Mouse (Mus musculus): Measurements from ENCODE around the gene Tbc1d30.

The Tbc1d30 gene

DNA sequence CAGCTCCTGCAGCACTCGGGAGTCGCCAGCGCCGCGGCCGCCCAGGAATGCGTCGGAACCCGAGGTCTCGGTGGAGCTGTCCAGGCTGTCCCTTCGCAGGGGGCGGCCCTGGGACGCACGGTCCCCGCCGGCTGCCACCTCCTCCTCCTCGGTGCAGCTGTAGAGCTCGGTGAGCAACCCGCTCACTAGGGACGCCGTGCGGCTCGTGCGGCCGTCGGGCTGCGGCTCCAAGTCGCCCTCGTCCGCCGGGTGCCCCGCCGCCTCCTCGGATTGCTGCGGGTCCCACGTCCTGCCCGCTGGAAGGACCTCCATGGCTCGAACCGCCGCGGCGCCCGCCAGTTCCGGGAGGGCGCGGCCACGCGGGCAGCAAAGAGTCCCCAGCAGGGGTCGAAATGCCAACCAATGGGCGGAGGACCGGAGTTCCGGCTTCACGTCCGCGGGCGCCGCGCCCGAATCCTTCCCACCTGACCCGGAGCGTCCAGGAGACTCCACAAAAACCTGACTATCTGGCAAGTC, at the start of gene Tbc1d30:
Tbc1d30 (minus strand) TSS at position 213 of the 516 bp plus-strand sequence.
- no peak for DNase-seq

DNA sequence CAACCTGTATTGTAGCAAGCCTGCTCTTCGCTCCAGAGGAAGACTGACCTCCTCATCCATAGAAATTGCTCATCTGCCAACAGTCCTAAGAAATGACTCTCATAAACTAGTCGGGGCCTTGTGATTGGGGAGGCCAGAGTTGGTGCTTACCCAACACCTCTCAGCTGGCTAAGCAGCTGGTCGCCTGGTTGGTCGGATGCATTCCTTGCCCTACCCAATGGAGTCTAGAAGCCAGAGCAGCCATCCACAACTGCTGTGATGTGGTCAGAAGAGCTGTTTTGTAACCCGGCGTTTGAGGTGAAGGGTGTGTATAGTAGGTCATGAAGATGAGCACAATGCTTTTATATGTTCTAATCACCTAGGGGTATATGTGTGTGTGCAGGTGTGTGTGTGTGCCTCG, 47.5 kb upstream of the Tbc1d30 start:
- no peak for DNase-seq

- DNase-seq = no peak
These were observed 44.6 kb upstream of the Tbc1d30 start for GRCm38 (mm10) chr10:121395542-121396176.

DNA sequence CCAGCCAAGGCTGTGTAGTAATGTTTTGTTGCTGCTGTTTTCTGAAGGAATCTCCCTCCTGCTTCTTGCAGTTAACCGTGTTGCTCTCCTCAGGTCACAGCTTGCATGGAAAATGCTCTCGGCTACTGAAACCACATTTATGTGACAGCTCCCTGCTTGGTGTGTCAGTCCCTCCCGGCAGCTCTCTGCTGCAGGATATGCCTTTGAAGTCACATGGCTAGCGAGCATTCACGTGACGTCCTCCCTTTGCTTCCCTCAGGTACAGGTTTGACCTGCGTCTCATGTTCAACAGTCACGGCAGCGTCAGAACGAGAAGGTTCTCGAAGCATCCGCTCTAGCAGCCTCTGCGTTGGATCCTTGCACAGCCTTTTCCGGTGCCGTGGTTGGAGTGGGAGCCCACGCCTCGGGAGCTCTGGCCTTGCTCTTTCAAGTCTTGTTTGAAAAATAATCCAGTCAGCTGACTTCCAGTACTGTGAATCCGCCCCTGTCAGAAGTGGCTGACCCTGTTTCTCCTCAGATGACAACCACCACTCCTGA, 43.8 kb upstream of the Tbc1d30 start:
- no peak for DNase-seq

DNA sequence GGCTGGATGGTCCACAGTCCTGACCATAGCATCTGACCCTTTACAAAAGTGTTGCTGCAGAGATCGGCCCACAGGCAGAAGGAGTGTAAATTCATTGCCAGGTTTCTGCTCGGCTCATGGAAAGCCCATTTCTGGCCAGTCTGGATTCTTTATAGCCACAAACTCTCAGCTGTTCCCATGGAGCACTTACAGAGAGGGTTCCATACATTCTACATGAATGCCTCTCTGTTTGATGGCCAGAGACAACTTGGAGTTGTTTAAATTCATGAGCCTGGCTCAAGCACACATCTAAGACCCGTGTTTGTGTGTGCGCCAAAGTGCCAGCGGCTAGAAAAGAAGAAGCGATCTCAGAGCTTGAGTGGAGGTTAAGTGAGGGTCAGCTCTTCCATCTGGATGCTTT, 43.2 kb upstream of the Tbc1d30 start:
- no peak for DNase-seq

DNA sequence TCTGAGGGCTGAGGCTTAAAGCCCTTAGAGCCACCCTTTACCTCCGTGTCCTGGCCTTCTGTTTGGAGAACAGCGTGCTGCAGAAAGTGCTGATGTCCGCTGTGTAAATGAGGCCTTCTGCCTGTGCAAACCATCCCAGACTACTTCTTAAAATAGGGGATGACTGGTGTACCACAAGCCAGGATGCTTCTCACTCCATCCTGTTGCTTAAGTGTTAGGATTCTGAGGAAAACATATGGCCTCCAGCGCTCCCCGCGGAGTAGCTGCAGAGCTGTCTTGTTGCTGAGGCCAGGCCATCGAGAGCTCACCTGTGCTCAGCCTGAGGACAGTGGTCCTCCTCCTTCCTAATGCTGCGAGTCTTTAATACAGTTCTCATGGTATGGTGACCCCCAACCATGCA, 40.8 kb upstream of the Tbc1d30 start:
- no peak for DNase-seq

DNA sequence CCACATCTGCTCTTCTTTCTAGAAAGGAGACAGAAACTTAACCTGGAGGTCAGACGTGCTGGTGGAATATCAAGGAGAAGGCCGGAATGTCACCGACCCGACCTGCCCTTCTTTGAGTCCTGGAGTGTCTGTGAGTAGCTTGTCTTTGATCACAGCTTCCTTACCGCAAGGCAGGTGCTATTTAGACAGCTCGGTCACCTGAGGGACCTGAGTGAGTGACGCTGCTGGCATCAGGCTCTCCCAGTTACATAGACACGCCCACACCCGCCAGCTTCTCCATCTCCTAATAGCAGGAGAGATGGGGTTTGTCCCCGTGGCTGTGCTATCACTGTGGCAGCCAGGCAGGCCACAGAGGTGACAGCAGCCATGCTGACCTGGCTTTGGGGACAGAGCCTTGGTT, 39.5 kb upstream of the Tbc1d30 start:
- no peak for DNase-seq

DNA sequence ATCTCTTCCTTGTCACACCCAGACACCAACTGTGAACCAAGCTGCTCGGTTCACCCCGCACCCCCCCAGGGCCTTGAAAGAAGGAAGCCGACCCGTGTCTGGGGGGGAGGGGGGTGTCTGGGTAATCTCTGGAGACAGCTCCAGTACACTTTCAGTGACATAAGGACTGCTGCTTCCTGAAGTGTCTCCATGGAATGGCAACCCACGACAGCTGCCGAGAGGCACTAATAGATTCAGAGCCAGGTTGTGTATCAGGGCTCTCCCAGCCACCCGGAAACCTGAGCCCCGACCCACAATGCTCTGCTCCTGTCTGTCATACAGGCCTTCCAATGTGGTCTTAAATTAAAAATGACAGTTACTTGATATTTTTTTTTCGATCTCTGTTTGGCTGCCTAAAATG, 35.3 kb upstream of the Tbc1d30 start:
- no peak for DNase-seq

DNA sequence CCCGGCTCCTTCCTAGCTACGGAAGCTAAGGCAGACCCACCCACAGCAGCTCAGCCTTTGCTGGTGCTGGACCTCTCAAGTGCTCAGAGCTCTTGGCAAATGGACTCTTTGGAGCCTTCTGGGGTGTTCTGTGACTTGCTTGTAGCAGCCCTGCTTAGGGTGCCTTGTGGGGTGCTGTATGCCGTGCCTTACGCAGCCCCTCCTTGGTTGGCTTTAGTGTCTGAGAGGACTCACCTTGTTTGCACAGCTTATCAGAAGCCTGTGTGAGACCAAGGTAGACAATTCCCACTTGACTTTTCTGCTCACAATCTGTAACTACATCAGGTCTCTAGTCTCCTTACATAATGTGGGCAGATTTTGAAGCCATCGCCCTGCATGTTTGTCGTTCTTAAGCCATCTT, 34.6 kb upstream of the Tbc1d30 start:
- DNase-seq = no peak

DNA sequence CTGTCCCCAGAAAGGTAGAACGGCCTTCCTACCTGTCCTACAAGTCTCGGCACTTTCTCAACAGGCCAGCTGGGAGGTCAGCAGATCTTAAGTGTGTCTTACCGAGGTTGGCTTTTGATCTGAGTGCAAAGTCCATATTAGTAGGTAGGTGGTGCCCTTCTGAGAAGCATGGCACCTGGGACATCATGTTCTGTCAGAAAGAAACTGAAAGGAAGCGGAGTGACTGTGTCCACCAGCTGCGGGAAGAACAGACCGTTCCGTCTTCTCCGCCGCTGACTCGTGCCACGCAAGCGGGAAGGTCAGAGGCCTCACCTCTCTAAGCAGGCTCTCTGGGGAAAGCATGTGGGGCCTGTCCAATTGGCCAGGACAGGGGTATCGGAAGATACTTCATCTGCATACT, 33.6 kb upstream of the Tbc1d30 start:
- no peak for DNase-seq

- no peak for DNase-seq
These were observed 30.2 kb upstream of the Tbc1d30 start for GRCm38 (mm10) chr10:121381280-121381679.

DNA sequence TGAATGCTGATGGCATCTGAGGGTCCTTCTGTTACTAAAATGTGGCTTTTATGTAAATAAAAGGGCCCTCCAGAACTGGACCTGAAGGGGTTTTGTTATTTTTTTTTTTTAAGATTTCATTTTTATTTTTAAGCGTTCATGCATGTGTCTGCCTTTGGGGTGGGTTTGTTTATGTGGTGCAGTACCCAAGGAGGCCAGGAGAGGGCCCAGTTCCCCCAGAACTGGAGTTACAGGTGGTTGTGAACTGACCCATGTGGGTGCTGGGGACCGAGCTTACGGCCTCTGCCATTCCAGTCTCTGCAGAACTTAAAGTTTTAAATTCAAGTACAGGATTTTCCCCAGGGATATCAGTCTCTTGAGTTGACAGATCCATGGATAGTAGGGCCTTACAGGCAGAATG, 28.3 kb upstream of the Tbc1d30 start:
- DNase-seq = no peak

DNA sequence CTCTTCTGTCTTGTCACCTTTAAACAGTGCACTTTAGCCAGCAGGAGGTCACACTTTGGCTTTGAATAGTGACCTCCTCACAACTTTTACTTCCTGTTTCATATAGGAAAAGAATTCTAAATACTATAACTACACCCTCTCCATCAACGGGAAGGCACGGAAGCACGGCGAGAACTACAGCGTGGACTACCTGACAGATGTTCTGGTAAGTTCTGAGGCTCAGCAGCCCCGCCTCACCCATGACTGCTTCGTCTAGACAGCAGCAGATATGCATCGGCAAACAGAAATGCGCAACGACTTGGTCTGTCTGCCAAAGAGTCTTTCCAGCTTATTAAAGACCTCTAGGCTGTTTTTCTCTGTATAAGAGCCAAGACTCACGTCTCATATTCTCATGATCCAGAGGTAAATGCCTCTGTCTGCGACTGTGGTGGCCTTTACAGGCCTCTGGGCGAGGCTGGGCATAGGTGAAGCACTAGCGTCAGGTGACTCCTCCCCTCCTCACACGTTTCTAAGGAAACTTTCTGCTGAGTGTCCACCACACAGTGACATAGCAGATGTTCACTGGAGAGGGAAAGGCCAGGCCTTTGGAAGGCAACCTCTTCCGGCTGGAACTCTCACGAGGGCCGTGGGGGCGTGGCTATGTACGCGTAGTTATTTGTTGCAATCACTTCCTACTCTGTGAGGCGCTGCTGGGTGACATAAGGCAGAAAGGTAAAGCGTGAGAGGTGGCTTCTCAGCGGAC, 25.6 kb upstream of the Tbc1d30 start:
- DNase-seq = no peak

- DNase-seq = no peak
These were observed 24.8 kb upstream of the Tbc1d30 start for GRCm38 (mm10) chr10:121375649-121376493.

DNA sequence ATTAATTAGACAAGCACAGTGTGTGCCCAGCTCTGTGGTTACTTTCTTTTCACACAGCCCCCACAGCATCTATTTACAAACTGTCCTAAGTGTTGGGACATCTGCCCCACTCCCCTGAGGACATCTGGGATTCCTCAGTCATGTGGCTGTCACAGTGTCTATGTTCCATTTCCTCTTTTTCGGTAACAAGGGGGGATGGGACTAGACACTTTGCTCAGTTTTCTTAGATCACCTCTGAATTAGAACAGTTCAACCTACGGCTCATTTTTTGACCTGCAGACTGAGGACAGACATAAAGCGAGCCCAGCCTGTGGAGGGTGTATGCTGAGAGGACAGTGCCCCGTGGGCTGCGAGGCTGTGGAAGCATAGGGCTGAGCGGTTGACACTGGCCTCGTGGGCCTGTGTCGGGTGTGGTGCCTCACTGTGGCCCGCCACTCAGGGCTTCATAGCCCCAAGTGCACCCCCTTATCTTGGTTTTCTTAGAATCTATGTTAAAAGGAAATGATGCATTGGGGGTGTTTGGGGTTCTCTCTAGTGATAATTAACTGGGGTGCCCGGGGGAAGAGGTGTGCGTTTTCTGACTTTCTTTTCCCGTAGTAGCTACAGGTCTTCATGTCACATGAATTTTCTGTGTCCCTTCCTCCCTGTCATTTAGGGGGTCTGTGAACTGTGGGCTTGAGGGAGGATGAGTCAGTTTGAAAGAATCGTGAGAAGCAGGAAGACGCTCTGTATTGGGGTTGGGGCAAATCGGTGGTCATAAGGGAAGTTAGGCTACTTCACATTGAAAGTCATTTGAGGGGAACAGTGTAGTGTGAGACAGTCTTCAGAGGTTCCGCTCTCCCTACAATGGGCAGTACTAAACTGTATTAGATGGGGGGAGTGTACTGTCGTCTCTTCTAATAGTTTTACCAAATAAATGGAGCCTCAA, 23.9 kb upstream of the Tbc1d30 start:
- DNase-seq = peak; percentile 83

DNA sequence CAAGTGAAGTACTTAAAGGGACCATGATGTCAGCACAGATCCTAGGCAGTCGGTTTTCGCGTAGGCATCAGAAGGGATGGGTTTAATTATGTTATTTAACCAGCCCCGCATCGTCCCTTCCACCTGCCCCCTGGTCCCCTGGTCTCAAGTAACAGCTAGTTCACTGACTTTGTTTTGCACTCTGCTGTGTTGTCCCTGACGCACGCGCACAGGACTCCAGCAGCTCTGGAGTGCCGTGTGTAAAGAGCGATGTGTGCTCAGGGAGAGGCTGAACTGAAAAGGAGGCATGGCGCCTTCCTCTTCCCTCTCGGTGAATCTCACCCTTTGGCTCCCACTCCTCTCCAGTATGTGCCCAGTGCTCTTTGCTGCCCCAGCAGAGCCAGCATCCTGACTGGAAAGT, 22.9 kb upstream of the Tbc1d30 start:
- DNase-seq = no peak

GRCm38 (mm10) chr10:121370777-121371176, 19.7 kb upstream of the Tbc1d30 start:
- no peak for DNase-seq

DNA sequence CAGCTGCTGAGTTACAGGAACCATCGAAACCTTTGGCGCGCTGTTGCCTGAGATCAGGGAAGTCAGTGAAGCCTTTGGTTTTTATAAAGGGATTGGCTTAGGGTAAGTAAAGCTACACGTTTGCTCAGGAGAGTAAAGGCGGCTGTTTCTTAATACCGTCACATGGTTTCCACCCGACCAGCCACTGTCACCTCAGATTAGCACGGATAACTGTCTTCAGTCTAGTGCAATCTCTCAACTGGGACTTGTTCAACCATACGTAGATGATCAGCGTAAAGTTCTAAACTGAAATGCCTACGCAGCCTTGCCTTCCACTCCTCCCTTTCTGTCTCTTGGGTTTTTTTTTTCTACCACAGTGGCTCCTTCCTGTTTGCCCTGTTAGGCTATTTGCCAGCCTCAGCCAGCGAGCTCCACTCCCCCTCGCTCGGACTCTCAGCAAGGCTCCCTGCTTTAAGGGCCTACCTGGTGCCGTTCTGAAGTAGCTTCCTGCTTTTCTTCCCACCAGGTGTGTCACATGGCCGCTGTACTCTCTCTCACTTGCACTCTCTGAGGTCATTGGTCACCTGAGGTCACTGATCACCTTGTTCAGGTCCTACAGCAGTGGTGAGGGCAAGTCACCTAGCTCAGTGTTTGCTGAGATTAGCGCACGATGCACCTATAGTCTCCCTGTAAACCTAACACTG, 17.8 kb upstream of the Tbc1d30 start:
- DNase-seq = no peak

DNA sequence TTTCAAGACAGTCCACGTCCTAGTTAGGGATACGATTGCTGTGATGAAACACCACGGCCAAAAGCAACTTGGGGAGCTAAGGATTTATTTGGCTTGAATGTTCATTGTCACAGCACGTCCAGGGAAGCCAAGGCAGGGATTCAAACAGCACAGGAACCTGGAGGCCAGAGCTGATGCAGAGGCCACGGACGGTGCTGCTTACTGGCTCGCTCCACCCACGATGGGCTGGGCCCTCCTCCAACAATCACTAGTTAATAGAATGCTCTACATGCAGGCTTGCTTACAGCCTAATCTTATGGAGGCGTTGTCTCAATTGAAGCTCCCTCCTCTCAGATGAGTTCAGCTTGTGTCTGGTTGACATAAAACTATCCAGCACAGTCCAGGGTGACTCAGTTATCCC, 16.7 kb upstream of the Tbc1d30 start:
- DNase-seq = no peak

DNA sequence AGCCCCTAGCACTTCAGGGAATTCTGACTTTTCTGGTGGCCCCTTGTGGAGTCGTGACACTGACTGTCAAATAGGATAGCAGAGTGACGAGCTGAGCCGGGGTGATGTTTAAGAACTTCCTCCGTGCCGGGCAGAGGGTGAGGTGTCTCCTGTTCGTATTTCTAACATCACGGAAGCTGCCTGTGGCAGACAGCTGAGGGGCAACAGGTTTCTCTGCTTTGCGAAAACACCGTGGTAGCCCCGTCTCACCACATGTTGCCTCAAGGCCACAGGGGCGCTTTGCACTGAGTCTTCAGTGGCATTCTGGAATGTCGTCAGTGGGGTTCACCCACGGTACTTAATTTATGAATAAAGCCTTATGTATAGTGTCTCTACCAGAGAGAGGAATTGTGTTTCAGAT, 16.2 kb upstream of the Tbc1d30 start:
- no peak for DNase-seq

GRCm38 (mm10) chr10:121365781-121366272, 14.7 kb upstream of the Tbc1d30 start:
- DNase-seq = peak; percentile 82
